Mouse (Mus musculus) liver, adult 2 months (tissue): ENCODE measurements around the gene Qser1.

Experiments
- CTCF ChIP-seq: fragments of 200-500 bp; IDR thresholded peaks from 2 replicates; pipeline ENCODE4 v1.5.1; 2011; ENCODE audit warnings: low read depth, low read length, control low read depth
- POLR2A ChIP-seq: fragments of 200-500 bp; IDR thresholded peaks from 2 replicates; pipeline ENCODE4 v1.6.1; 2011; ENCODE audit warnings: low read length, control low read depth; ENCODE audit not compliant: insufficient read depth; ENCODE audit errors: extremely low read depth

GRCm38 (mm10) chr2:104741896-104742740 is 74.4 kb downstream of the Qser1 start:
- TF ChIP-seq CTCF (no peak), POLR2A (no peak)
